Mouse (Mus musculus): Measurements from ENCODE around the gene Fzd4. TPM values are rescaled to one million over a fixed set of nuclear protein-coding genes. Genes with fewer than 3 reads are reported as not detected.

Fzd4 gene
- polyA plus RNA-seq, 1 experiment from 2014 or later = 6.4 TPM

- peaks cover 4% of the 10 kb centered on the region; the same call in 1 of the 2 replicates for H3K4me1 ChIP-seq (replicated peaks; ENCODE audit: control insufficient read depth, insufficient read depth, low read length)
- no peak overlapping the region for H3K4me2 ChIP-seq (replicated peaks; ENCODE audit: low read depth)
- WGBS = 38% methylated on average over 5 of the region's 5 CpGs
- no peak for TF ChIP-seq CTCF (IDR thresholded peaks at IDR 0.05; ENCODE audit: low read depth)
- H3K4me3 ChIP-seq (ENCODE audit: low read depth, low read length) = no peak overlapping the region
- no peaks in the 10 kb centered on the region for H3K36me3 ChIP-seq (ENCODE audit: control insufficient read depth, insufficient read depth)
- no peak overlapping the region for H3K27ac ChIP-seq (ENCODE audit: low read depth, low read length)
- H3K9me3 ChIP-seq (ENCODE audit: control insufficient read depth) = no peaks in the 10 kb centered on the region
- H3K9ac ChIP-seq (ENCODE audit: low read depth, low read length) = no peak overlapping the region
- no peak for ATAC-seq
- H3K27me3 ChIP-seq (replicated peaks; ENCODE audit: control insufficient read depth, insufficient read depth, low read length) = no peaks in the 10 kb centered on the region
Measured at GRCm38 (mm10) chr7:89427101-89427500, 22.9 kb downstream of the Fzd4 start.

DNA sequence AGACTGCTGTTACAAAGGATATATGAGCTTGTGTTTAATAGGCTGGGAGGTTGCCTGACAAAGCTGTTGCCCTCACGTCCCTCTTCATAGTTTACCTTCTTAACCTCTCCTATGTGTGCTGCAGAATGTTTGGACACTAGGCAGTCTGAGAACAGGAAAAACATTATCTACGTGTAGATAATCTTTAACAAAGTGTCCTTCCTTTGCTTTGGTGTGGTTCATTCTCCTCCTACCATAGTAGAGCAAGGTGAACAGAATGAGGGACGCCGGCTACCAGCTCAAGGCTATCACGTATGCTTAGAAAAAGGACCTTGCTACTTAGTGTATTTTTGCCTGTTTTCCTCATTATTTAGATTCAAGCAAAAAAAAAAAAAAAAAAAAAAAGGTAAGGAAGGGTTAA, 24.6 kb downstream of the Fzd4 start:
- Histone ChIP-seq H3K4me3 (ENCODE audit: low read depth, low read length) (no peak overlapping the region), H3K27ac (ENCODE audit: low read depth, low read length) (no peak overlapping the region), H3K9ac (ENCODE audit: low read depth, low read length) (no peak overlapping the region), H3K4me2 (replicated peaks; ENCODE audit: low read depth) (no peak overlapping the region), H3K9me3 (ENCODE audit: control insufficient read depth) (no peaks in the 10 kb centered on the region), H3K4me1 (replicated peaks; ENCODE audit: control insufficient read depth, insufficient read depth, low read length) (peaks cover 4% of the 10 kb centered on the region; the same call in 1 of the 2 replicates), H3K36me3 (ENCODE audit: control insufficient read depth, insufficient read depth) (no peaks in the 10 kb centered on the region), H3K27me3 (replicated peaks; ENCODE audit: control insufficient read depth, insufficient read depth, low read length) (no peaks in the 10 kb centered on the region)
- ATAC-seq = no peak
- TF ChIP-seq CTCF (IDR thresholded peaks at IDR 0.05; ENCODE audit: low read depth) = no peak
- WGBS = 41% methylated on average over 5 of the region's 5 CpGs

DNA sequence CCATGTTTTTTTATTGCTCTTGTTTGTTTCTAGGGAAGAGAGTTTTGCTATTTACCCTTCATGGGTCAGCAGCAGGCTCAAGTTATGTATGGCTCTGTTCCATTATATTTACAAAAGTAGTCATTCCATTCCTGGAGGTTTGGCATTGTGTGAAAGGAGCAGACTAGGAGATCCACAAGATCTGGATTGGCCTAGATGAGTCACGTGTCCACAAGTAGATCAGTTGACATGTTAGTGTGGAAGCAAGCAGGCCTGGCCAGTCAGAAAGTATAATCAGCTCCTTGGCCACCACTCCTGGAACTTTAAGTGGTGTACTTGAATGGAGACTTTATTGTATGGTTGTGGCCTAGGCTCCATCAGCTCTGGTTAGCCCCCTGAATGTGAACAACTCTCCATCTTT, 25.2 kb downstream of the Fzd4 start:
- no peaks in the 10 kb centered on the region for H3K27me3 ChIP-seq (replicated peaks; ENCODE audit: control insufficient read depth, insufficient read depth, low read length)
- no peak overlapping the region for H3K9ac ChIP-seq (ENCODE audit: low read depth, low read length)
- H3K4me1 ChIP-seq (replicated peaks; ENCODE audit: control insufficient read depth, insufficient read depth, low read length) = peaks cover 3% of the 10 kb centered on the region; the same call in 1 of the 2 replicates
- no peak overlapping the region for H3K4me3 ChIP-seq (ENCODE audit: low read depth, low read length)
- H3K27ac ChIP-seq (ENCODE audit: low read depth, low read length) = no peak overlapping the region
- no peak overlapping the region for H3K4me2 ChIP-seq (replicated peaks; ENCODE audit: low read depth)
- H3K36me3 ChIP-seq (ENCODE audit: control insufficient read depth, insufficient read depth) = no peaks in the 10 kb centered on the region
- no peak for TF ChIP-seq CTCF (IDR thresholded peaks at IDR 0.05; ENCODE audit: low read depth)
- WGBS = 68% methylated on average over 1 of the region's 1 CpGs
- no peak for ATAC-seq
- H3K9me3 ChIP-seq (ENCODE audit: control insufficient read depth) = no peaks in the 10 kb centered on the region

DNA sequence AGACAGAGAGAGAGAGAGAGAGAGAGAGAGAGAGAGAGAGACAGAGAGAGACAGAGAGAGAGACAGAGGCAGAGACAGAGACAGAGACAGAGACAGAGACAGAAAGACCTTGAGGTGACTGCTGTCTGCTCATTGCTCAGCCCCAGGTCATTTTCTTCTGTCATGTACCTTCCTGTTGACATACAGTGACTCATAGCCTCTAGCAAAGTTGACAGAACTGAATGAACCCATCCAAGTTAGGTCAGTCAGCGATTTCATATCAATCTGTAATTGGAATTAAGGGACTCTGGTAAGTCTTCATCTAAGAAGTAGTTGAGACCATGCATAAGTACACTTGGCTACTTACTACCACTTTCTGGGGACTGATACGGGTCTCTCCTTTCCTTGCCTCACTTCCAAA, 27.0 kb downstream of the Fzd4 start:
- no peaks in the 10 kb centered on the region for H3K4me1 ChIP-seq (replicated peaks; ENCODE audit: control insufficient read depth, insufficient read depth, low read length)
- no peak overlapping the region for H3K4me2 ChIP-seq (replicated peaks; ENCODE audit: low read depth)
- no peaks in the 10 kb centered on the region for H3K9me3 ChIP-seq (ENCODE audit: control insufficient read depth)
- no peak overlapping the region for H3K27ac ChIP-seq (ENCODE audit: low read depth, low read length)
- TF ChIP-seq CTCF (IDR thresholded peaks at IDR 0.05; ENCODE audit: low read depth) = no peak
- no peak overlapping the region for H3K4me3 ChIP-seq (ENCODE audit: low read depth, low read length)
- WGBS = 89% methylated on average over 2 of the region's 2 CpGs
- ATAC-seq = no peak
- no peak overlapping the region for H3K9ac ChIP-seq (ENCODE audit: low read depth, low read length)
- H3K36me3 ChIP-seq (ENCODE audit: control insufficient read depth, insufficient read depth) = no peaks in the 10 kb centered on the region
- no peaks in the 10 kb centered on the region for H3K27me3 ChIP-seq (replicated peaks; ENCODE audit: control insufficient read depth, insufficient read depth, low read length)

DNA sequence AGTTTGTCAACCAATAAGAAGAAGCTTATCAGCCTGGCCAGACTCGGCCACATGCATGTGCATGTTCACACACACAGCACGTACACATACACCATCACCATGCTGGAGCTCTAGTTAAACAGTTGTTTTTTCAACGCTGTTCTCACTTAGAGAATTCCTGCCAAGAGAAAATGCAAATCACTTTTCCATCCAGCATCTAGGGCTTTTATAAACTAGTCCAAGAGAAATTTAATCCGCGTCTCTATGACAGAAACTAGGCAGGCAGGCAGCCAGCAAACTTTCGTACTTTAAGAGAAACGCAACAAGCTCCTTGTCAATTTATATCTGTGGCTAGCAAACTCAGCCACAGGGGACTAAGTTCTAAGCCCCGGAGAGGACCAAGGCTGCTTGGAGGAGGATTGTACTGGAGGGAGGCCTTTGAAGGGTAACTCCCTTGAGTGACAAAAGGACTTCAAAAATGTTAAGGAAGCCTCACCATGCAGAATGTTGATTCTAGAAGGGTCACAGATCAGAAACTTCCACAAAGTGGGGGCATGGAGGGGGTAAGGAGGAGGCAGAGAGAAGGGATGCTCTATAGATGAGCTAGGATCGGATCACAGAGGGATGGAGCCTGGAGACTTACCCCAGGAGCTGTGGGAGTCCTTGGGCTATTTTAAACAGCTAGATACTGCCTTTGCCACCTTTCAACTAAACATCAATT, 29.2 kb downstream of the Fzd4 start:
- no peak for TF ChIP-seq CTCF (IDR thresholded peaks at IDR 0.05; ENCODE audit: low read depth)
- no peaks in the 10 kb centered on the region for H3K4me1 ChIP-seq (replicated peaks; ENCODE audit: control insufficient read depth, insufficient read depth, low read length)
- no peaks in the 10 kb centered on the region for H3K9me3 ChIP-seq (ENCODE audit: control insufficient read depth)
- no peak overlapping the region for H3K27ac ChIP-seq (ENCODE audit: low read depth, low read length)
- H3K4me2 ChIP-seq (replicated peaks; ENCODE audit: low read depth) = no peak overlapping the region
- WGBS = 60% methylated on average over 9 of the region's 9 CpGs
- H3K27me3 ChIP-seq (replicated peaks; ENCODE audit: control insufficient read depth, insufficient read depth, low read length) = no peaks in the 10 kb centered on the region
- H3K36me3 ChIP-seq (ENCODE audit: control insufficient read depth, insufficient read depth) = no peaks in the 10 kb centered on the region
- H3K9ac ChIP-seq (ENCODE audit: low read depth, low read length) = no peak overlapping the region
- H3K4me3 ChIP-seq (ENCODE audit: low read depth, low read length) = no peak overlapping the region
- ATAC-seq = no peak

- Histone ChIP-seq H3K4me3 (ENCODE audit: low read depth, low read length) (no peak overlapping the region), H3K9me3 (ENCODE audit: control insufficient read depth) (no peaks in the 10 kb centered on the region), H3K27me3 (replicated peaks; ENCODE audit: control insufficient read depth, insufficient read depth, low read length) (no peaks in the 10 kb centered on the region), H3K36me3 (ENCODE audit: control insufficient read depth, insufficient read depth) (no peaks in the 10 kb centered on the region), H3K4me2 (replicated peaks; ENCODE audit: low read depth) (no peak overlapping the region), H3K9ac (ENCODE audit: low read depth, low read length) (no peak overlapping the region), H3K4me1 (replicated peaks; ENCODE audit: control insufficient read depth, insufficient read depth, low read length) (no peaks in the 10 kb centered on the region), H3K27ac (ENCODE audit: low read depth, low read length) (no peak overlapping the region)
- no peak for TF ChIP-seq CTCF (IDR thresholded peaks at IDR 0.05; ENCODE audit: low read depth)
- no peak for ATAC-seq
- WGBS = 31% methylated on average over 8 of the region's 8 CpGs
Measured at GRCm38 (mm10) chr7:89433893-89434616, 29.9 kb downstream of the Fzd4 start.
